Mouse (Mus musculus) liver, embryonic 15.5 days (tissue): ENCODE data around the gene Cycs. TPM values are rescaled to one million over a fixed set of nuclear protein-coding genes. Genes with fewer than 3 reads are reported as not detected.

Experiments
- ATAC-seq: fragments of 200-750 bp; cut with Nextera tagmentation; 2 replicates; pipeline ENCODE4 v1.8.0; 2017; ENCODE audit warnings: moderate number of reproducible peaks, mild to moderate bottlenecking, moderate library complexity; ENCODE audit not compliant: insufficient read depth
- H3K27ac ChIP-seq: fragments of 300-500 bp; sonication (generic); replicated peaks from 2 replicates; pipeline ENCODE4 v1.5.1; 2015; ENCODE audit warnings: mild to moderate bottlenecking, inconsistent platforms
- H3K27me3 ChIP-seq: fragments of 300-500 bp; sonication (generic); 2 replicates; pipeline ENCODE4 v1.6.1; 2015; ENCODE audit warnings: mild to moderate bottlenecking, inconsistent platforms
- H3K36me3 ChIP-seq: fragments of 300-500 bp; sonication (generic); replicated peaks from 2 replicates; pipeline ENCODE4 v1.6.1; 2015; ENCODE audit warnings: moderate library complexity, mild to moderate bottlenecking, inconsistent platforms
- H3K4me1 ChIP-seq: fragments of 300-500 bp; sonication (generic); replicated peaks from 2 replicates; pipeline ENCODE4 v1.6.1; 2015; ENCODE audit warnings: inconsistent platforms
- H3K4me2 ChIP-seq: fragments of 300-500 bp; sonication (generic); 2 replicates; pipeline ENCODE4 v1.6.1; 2015; ENCODE audit warnings: moderate library complexity, mild to moderate bottlenecking, inconsistent platforms
- H3K4me3 ChIP-seq: fragments of 300-500 bp; sonication (generic); replicated peaks from 2 replicates; pipeline ENCODE4 v1.5.1; 2015; ENCODE audit warnings: mild to moderate bottlenecking, inconsistent platforms
- H3K9ac ChIP-seq: fragments of 300-500 bp; sonication (generic); 2 replicates; pipeline ENCODE4 v1.6.1; 2015; ENCODE audit warnings: moderate library complexity, mild to moderate bottlenecking, inconsistent platforms
- H3K9me3 ChIP-seq: fragments of 300-500 bp; sonication (generic); replicated peaks from 2 replicates; pipeline ENCODE4 v1.6.1; 2016; ENCODE audit warnings: inconsistent platforms
- WGBS: fragments of 180-500 bp; shearing (Covaris S2); methylation state at CpG from one replicate; pipeline ENCODE4 v1.1.7; 2015; ENCODE audit warnings: mixed read lengths; ENCODE audit not compliant: insufficient replicate concordance; 5-methylcytosine and 5-hydroxymethylcytosine counted together
- polyA plus RNA-seq: library from polyadenylated mRNA; unstranded; fragments of >200 nt; fragmentation: Nextera tagmentation; extraction: Ambion mirVana; gene quantifications from 2 replicates; pipeline ENCODE4 v1.2.1, GENCODE M21; 2015

Gene Cycs
- polyA plus RNA-seq, 1 experiment from 2014 or later, result 36.2 TPM

DNA sequence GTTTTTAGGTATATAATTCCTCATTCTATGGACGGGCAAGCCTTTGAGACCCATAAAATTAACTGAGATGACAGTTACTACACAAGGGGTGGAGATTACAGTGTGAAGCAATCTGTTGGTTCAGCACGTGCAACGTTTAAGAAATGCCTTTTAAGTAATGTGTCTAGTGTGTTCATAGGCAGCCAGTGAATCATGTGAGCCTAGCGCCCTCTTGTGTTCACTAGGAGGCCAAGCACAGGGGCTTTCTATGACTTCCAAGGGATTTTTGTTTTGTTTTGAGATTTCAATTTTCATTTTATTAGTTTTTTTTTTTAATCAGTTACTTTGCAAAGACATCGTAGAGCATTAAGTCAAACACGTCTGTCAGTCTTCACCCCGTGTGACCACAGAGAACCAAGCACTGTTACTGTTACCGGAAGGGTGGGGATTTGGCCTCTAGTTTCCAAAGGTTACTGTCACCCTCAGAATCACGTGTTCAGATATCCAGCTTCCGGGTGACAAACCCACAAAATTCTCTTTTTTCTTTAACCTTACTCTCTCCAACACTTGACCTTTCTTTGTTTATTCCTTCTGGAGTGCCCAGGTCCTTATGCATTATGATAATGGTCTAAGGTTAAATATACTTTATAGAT is 20.8 kb downstream of the Cycs start:
- Histone ChIP-seq H3K4me3 (no peak overlapping the region), H3K36me3 (no peaks in the 10 kb centered on the region), H3K4me2 (no peak overlapping the region), H3K9ac (no peak overlapping the region), H3K9me3 (no peaks in the 10 kb centered on the region), H3K4me1 (no peaks in the 10 kb centered on the region; the same call in 1 of the 2 replicates), H3K27me3 (no peaks in the 10 kb centered on the region), H3K27ac (no peak overlapping the region)
- no peak for ATAC-seq
- WGBS, result 12% methylated on average over 10 of the region's 10 CpGs

- 59% methylated on average over 1 of the region's 1 CpGs for WGBS
- Histone ChIP-seq H3K4me2 (no peak overlapping the region), H3K27me3 (0 out of 2 replicates have a peak, but pooled peaks cover under 1% of the 10 kb centered on the region), H3K4me3 (no peak overlapping the region), H3K4me1 (no peaks in the 10 kb centered on the region; the same call in 1 of the 2 replicates), H3K27ac (no peak overlapping the region), H3K9me3 (no peaks in the 10 kb centered on the region), H3K9ac (no peak overlapping the region), H3K36me3 (no peaks in the 10 kb centered on the region)
- no peak for ATAC-seq
Measured at GRCm38 (mm10) chr6:50542535-50542934, 23.8 kb downstream of the Cycs start.

- no peaks in the 10 kb centered on the region for H3K4me1 ChIP-seq
- no peak overlapping the region for H3K4me3 ChIP-seq
- H3K9ac ChIP-seq, result no peak overlapping the region
- H3K36me3 ChIP-seq, result no peaks in the 10 kb centered on the region
- 45% methylated on average over 1 of the region's 1 CpGs for WGBS
- H3K4me2 ChIP-seq, result no peak overlapping the region
- no peaks in the 10 kb centered on the region for H3K9me3 ChIP-seq
- H3K27me3 ChIP-seq, result peaks cover 4% of the 10 kb centered on the region; the same call in 1 of the 2 replicates
- H3K27ac ChIP-seq, result no peak overlapping the region
- no peak for ATAC-seq
Measured at GRCm38 (mm10) chr6:50539641-50540040, 26.7 kb downstream of the Cycs start.

- Histone ChIP-seq H3K4me2 (no peak overlapping the region), H3K27ac (no peak overlapping the region), H3K9ac (no peak overlapping the region), H3K4me3 (no peak overlapping the region), H3K27me3 (peaks cover 4% of the 10 kb centered on the region; the same call in 1 of the 2 replicates), H3K36me3 (no peaks in the 10 kb centered on the region), H3K9me3 (no peaks in the 10 kb centered on the region), H3K4me1 (no peaks in the 10 kb centered on the region)
- ATAC-seq, result no peak
- WGBS, result 9% methylated on average over 7 of the region's 7 CpGs
Measured at GRCm38 (mm10) chr6:50536461-50536892, 29.9 kb downstream of the Cycs start.

DNA sequence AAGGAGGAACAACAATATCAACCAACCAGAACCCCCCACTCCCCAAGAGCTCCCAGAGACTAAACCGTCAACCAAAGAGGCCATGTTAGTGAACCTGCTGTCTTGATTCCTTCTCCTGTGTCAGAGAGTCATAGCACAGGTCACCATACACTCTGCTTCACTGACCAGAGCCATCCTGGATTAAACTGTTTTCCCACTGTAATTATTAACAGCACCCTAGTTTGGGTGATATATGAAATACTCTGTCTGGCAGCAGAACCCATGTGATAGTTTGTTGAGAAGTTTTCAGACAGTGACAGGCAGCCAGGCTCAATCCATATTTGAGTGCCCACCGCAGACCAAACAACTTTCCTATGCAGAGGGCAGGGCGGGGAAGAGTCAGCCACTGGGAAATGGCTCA is 31.0 kb downstream of the Cycs start:
- Histone ChIP-seq H3K4me1 (no peaks in the 10 kb centered on the region), H3K9me3 (no peaks in the 10 kb centered on the region), H3K4me2 (no peak overlapping the region), H3K36me3 (no peaks in the 10 kb centered on the region), H3K9ac (no peak overlapping the region), H3K27me3 (peaks cover 4% of the 10 kb centered on the region; the same call in 1 of the 2 replicates), H3K4me3 (no peak overlapping the region), H3K27ac (no peak overlapping the region)
- WGBS, result 70% methylated on average over 3 of the region's 3 CpGs
- no peak for ATAC-seq

- no peak for ATAC-seq
- Histone ChIP-seq H3K4me3 (no peak overlapping the region), H3K36me3 (no peaks in the 10 kb centered on the region), H3K27ac (no peak overlapping the region), H3K27me3 (0 out of 2 replicates have a peak, but pooled peaks cover 4% of the 10 kb centered on the region), H3K4me1 (no peaks in the 10 kb centered on the region), H3K9me3 (no peaks in the 10 kb centered on the region), H3K4me2 (no peak overlapping the region), H3K9ac (no peak overlapping the region)
- 70% methylated on average over 8 of the region's 8 CpGs for WGBS
Measured at GRCm38 (mm10) chr6:50531920-50532319, 34.4 kb downstream of the Cycs start.

GRCm38 (mm10) chr6:50531003-50531402 is 35.3 kb downstream of the Cycs start:
- Histone ChIP-seq H3K4me2 (no peak overlapping the region), H3K36me3 (no peaks in the 10 kb centered on the region), H3K27ac (no peak overlapping the region), H3K27me3 (0 out of 2 replicates have a peak, but pooled peaks cover 4% of the 10 kb centered on the region), H3K9ac (no peak overlapping the region), H3K4me3 (no peak overlapping the region), H3K4me1 (no peaks in the 10 kb centered on the region), H3K9me3 (no peaks in the 10 kb centered on the region)
- 52% methylated on average over 3 of the region's 3 CpGs for WGBS
- ATAC-seq, result no peak

- H3K9ac ChIP-seq, result no peak overlapping the region
- no peak overlapping the region for H3K27ac ChIP-seq
- no peak for ATAC-seq
- 0 out of 2 replicates have a peak, but pooled peaks cover 4% of the 10 kb centered on the region for H3K27me3 ChIP-seq
- no peaks in the 10 kb centered on the region for H3K36me3 ChIP-seq
- no peaks in the 10 kb centered on the region for H3K9me3 ChIP-seq
- H3K4me3 ChIP-seq, result no peak overlapping the region
- no peak overlapping the region for H3K4me2 ChIP-seq
- WGBS, result 74% methylated on average over 11 of the region's 11 CpGs
- H3K4me1 ChIP-seq, result no peaks in the 10 kb centered on the region
Measured at GRCm38 (mm10) chr6:50529194-50529593, 37.1 kb downstream of the Cycs start.

- no peak overlapping the region for H3K4me2 ChIP-seq
- no peak overlapping the region for H3K27ac ChIP-seq
- no peak overlapping the region for H3K4me3 ChIP-seq
- no peaks in the 10 kb centered on the region for H3K9me3 ChIP-seq
- 64% methylated on average over 9 of the region's 9 CpGs for WGBS
- H3K27me3 ChIP-seq, result 0 out of 2 replicates have a peak, but pooled peaks cover 4% of the 10 kb centered on the region
- no peak overlapping the region for H3K9ac ChIP-seq
- no peaks in the 10 kb centered on the region for H3K4me1 ChIP-seq
- H3K36me3 ChIP-seq, result no peaks in the 10 kb centered on the region
- ATAC-seq, result no peak
Measured at GRCm38 (mm10) chr6:50527416-50527815, 38.9 kb downstream of the Cycs start.

GRCm38 (mm10) chr6:50526597-50527024 is 39.7 kb downstream of the Cycs start:
- Histone ChIP-seq H3K36me3 (no peaks in the 10 kb centered on the region), H3K9ac (no peak overlapping the region), H3K27ac (no peak overlapping the region), H3K9me3 (no peaks in the 10 kb centered on the region), H3K4me1 (no peaks in the 10 kb centered on the region), H3K4me2 (no peak overlapping the region), H3K27me3 (0 out of 2 replicates have a peak, but pooled peaks cover 4% of the 10 kb centered on the region), H3K4me3 (no peak overlapping the region)
- 22% methylated on average over 7 of the region's 7 CpGs for WGBS
- ATAC-seq, result no peak

GRCm38 (mm10) chr6:50525846-50526245 is 40.5 kb downstream of the Cycs start:
- 86% methylated on average over 8 of the region's 8 CpGs for WGBS
- Histone ChIP-seq H3K4me1 (no peaks in the 10 kb centered on the region), H3K4me2 (no peak overlapping the region), H3K36me3 (no peaks in the 10 kb centered on the region), H3K27me3 (0 out of 2 replicates have a peak, but pooled peaks cover 4% of the 10 kb centered on the region), H3K9me3 (no peaks in the 10 kb centered on the region), H3K27ac (no peak overlapping the region), H3K4me3 (no peak overlapping the region), H3K9ac (no peak overlapping the region)
- ATAC-seq, result no peak
